Mouse (Mus musculus) neural tube, embryonic 11.5 days (tissue): Measurements from ENCODE around the gene Rbpj. TPM values are rescaled to one million over a fixed set of nuclear protein-coding genes. Genes with fewer than 3 reads are reported as not detected.

ENCODE experiments used
- ATAC-seq: fragments of 200-750 bp; cut with Nextera tagmentation; 2 replicates; pipeline ENCODE4 v1.8.0; 2017; ENCODE audit warnings: moderate number of reproducible peaks, mild to moderate bottlenecking, moderate TSS enrichment, moderate library complexity; ENCODE audit not compliant: insufficient read depth, low FRiP score, low TSS enrichment
- DNase-seq: peaks from one replicate; pipeline ENCODE4 v3.0.0-alpha.2; 2015; ENCODE audit warnings: low spot score
- H3K27ac ChIP-seq: fragments of 300-500 bp; sonication (generic); 2 replicates; pipeline ENCODE4 v1.5.1; 2014; ENCODE audit warnings: low read depth, mild to moderate bottlenecking, low read length
- H3K27me3 ChIP-seq: fragments of 300-500 bp; sonication (generic); 2 replicates; pipeline ENCODE4 v1.6.1; 2014; ENCODE audit warnings: mild to moderate bottlenecking, low read length, mixed read lengths; ENCODE audit not compliant: control insufficient read depth, insufficient read depth
- H3K36me3 ChIP-seq: fragments of 300-500 bp; sonication (generic); 2 replicates; pipeline ENCODE4 v1.6.1; 2014; ENCODE audit warnings: mild to moderate bottlenecking, low read length, moderate library complexity, mixed read lengths; ENCODE audit not compliant: control insufficient read depth, insufficient read depth
- H3K4me1 ChIP-seq: fragments of 300-500 bp; sonication (generic); 2 replicates; pipeline ENCODE4 v1.6.1; 2014; ENCODE audit warnings: low read length, mixed read lengths; ENCODE audit not compliant: control insufficient read depth, insufficient read depth
- H3K4me2 ChIP-seq: fragments of 300-500 bp; sonication (generic); 2 replicates; pipeline ENCODE4 v1.6.1; 2014; ENCODE audit warnings: low read depth, mild to moderate bottlenecking, moderate library complexity
- H3K4me3 ChIP-seq: fragments of 300-500 bp; sonication (generic); 2 replicates; pipeline ENCODE4 v1.5.1; 2014; ENCODE audit warnings: low read depth, low read length
- H3K9ac ChIP-seq: fragments of 300-500 bp; sonication (generic); 2 replicates; pipeline ENCODE4 v1.6.1; 2014; ENCODE audit warnings: mild to moderate bottlenecking, low read length
- H3K9me3 ChIP-seq: fragments of 300-500 bp; sonication (generic); 2 replicates; pipeline ENCODE4 v1.6.1; 2016; ENCODE audit warnings: low read length; ENCODE audit not compliant: control insufficient read depth
- WGBS: fragments of 180-500 bp; shearing (Covaris S2); extraction: QIAGEN DNeasy Blood & Tissue Kit; methylation state at CpG from one replicate; pipeline ENCODE4 v1.1.7; 2014; 5-methylcytosine and 5-hydroxymethylcytosine counted together
- polyA plus RNA-seq: library from polyadenylated mRNA; unstranded; fragments of >200 nt; fragmentation: Nextera tagmentation; extraction: Ambion mirVana; gene quantifications from 2 replicates; pipeline ENCODE4 v1.2.1, GENCODE M21; 2014

Rbpj gene
- polyA plus RNA-seq, 1 experiment from 2014 or later: 59.4 TPM

- 42% methylated on average over 20 of the region's 20 CpGs for WGBS
- ATAC-seq (peak; percentile 76), DNase-seq (peak; percentile 52)
- no peak overlapping the region for H3K4me3 ChIP-seq
- peak overlapping the region; percentile 28; the same call in 1 of the 2 replicates for H3K4me2 ChIP-seq
- H3K4me1 ChIP-seq: peaks cover 4% of the 10 kb centered on the region; the same call in 1 of the 2 replicates
- 0 out of 2 replicates have a peak overlapping the region, but pooled peaks have one; percentile 7 for H3K9ac ChIP-seq
- no peaks in the 10 kb centered on the region for H3K36me3 ChIP-seq
- H3K27ac ChIP-seq: no peak overlapping the region
- no peaks in the 10 kb centered on the region for H3K9me3 ChIP-seq
- H3K27me3 ChIP-seq: no peaks in the 10 kb centered on the region
These were observed 59.5 kb downstream of the Rbpj start for GRCm38 (mm10) chr5:53525305-53526069.

- Histone ChIP-seq H3K36me3 (no peaks in the 10 kb centered on the region), H3K4me3 (no peak overlapping the region), H3K4me1 (peaks cover 4% of the 10 kb centered on the region; the same call in 1 of the 2 replicates), H3K27ac (no peak overlapping the region), H3K27me3 (no peaks in the 10 kb centered on the region), H3K9me3 (no peaks in the 10 kb centered on the region), H3K4me2 (no peak overlapping the region; the same call in 1 of the 2 replicates), H3K9ac (no peak overlapping the region)
- WGBS: 38% methylated on average over 1 of the region's 1 CpGs
- DNase-seq (no peak), ATAC-seq (peak; percentile 28; the same call in 1 of the 2 replicates)
These were observed 60.1 kb downstream of the Rbpj start for GRCm38 (mm10) chr5:53526070-53526430.

- H3K27ac ChIP-seq: no peak overlapping the region
- H3K4me3 ChIP-seq: no peak overlapping the region
- no peak for DNase-seq
- H3K27me3 ChIP-seq: no peaks in the 10 kb centered on the region
- H3K4me2 ChIP-seq: no peak overlapping the region
- H3K9me3 ChIP-seq: no peaks in the 10 kb centered on the region
- peaks cover 4% of the 10 kb centered on the region; the same call in 1 of the 2 replicates for H3K4me1 ChIP-seq
- no peak overlapping the region for H3K9ac ChIP-seq
- WGBS: 90% methylated on average over 1 of the region's 1 CpGs
- H3K36me3 ChIP-seq: no peaks in the 10 kb centered on the region
- ATAC-seq: no peak
These were observed 63.9 kb downstream of the Rbpj start for GRCm38 (mm10) chr5:53529846-53530245.

GRCm38 (mm10) chr5:53535096-53535495, 69.1 kb downstream of the Rbpj start:
- H3K4me1 ChIP-seq: no peaks in the 10 kb centered on the region
- H3K9me3 ChIP-seq: no peaks in the 10 kb centered on the region
- no peak for DNase-seq
- WGBS: 89% methylated on average over 12 of the region's 12 CpGs
- H3K36me3 ChIP-seq: no peaks in the 10 kb centered on the region
- no peak overlapping the region for H3K9ac ChIP-seq
- H3K27ac ChIP-seq: no peak overlapping the region
- no peak for ATAC-seq
- H3K4me3 ChIP-seq: no peak overlapping the region
- no peak overlapping the region for H3K4me2 ChIP-seq
- no peaks in the 10 kb centered on the region for H3K27me3 ChIP-seq

- ATAC-seq (no peak), DNase-seq (no peak)
- no peaks in the 10 kb centered on the region for H3K9me3 ChIP-seq
- no peak overlapping the region for H3K4me3 ChIP-seq
- 81% methylated on average over 12 of the region's 12 CpGs for WGBS
- H3K36me3 ChIP-seq: no peaks in the 10 kb centered on the region
- H3K27me3 ChIP-seq: no peaks in the 10 kb centered on the region
- no peak overlapping the region for H3K4me2 ChIP-seq
- no peak overlapping the region for H3K27ac ChIP-seq
- no peaks in the 10 kb centered on the region for H3K4me1 ChIP-seq
- H3K9ac ChIP-seq: no peak overlapping the region
These were observed 70.9 kb downstream of the Rbpj start for GRCm38 (mm10) chr5:53536635-53537554.

- H3K27me3 ChIP-seq: no peaks in the 10 kb centered on the region
- no peak overlapping the region for H3K4me2 ChIP-seq
- DNase-seq (no peak), ATAC-seq (no peak)
- H3K4me1 ChIP-seq: no peaks in the 10 kb centered on the region
- 89% methylated on average over 18 of the region's 18 CpGs for WGBS
- H3K36me3 ChIP-seq: no peaks in the 10 kb centered on the region
- H3K4me3 ChIP-seq: no peak overlapping the region
- H3K9me3 ChIP-seq: no peaks in the 10 kb centered on the region
- no peak overlapping the region for H3K27ac ChIP-seq
- no peak overlapping the region for H3K9ac ChIP-seq
These were observed 74.1 kb downstream of the Rbpj start for GRCm38 (mm10) chr5:53539860-53540633.

GRCm38 (mm10) chr5:53542073-53542472, 76.1 kb downstream of the Rbpj start:
- Histone ChIP-seq H3K9ac (no peak overlapping the region), H3K9me3 (no peaks in the 10 kb centered on the region), H3K4me1 (no peaks in the 10 kb centered on the region), H3K4me3 (no peak overlapping the region), H3K36me3 (no peaks in the 10 kb centered on the region), H3K27me3 (no peaks in the 10 kb centered on the region), H3K4me2 (no peak overlapping the region), H3K27ac (no peak overlapping the region)
- WGBS: 77% methylated on average over 1 of the region's 1 CpGs
- DNase-seq (no peak), ATAC-seq (no peak)

GRCm38 (mm10) chr5:53543399-53543798, 77.4 kb downstream of the Rbpj start:
- H3K9me3 ChIP-seq: no peaks in the 10 kb centered on the region
- no peaks in the 10 kb centered on the region for H3K27me3 ChIP-seq
- ATAC-seq (no peak), DNase-seq (no peak)
- WGBS: 86% methylated on average over 4 of the region's 4 CpGs
- no peak overlapping the region for H3K9ac ChIP-seq
- H3K4me2 ChIP-seq: no peak overlapping the region
- H3K27ac ChIP-seq: no peak overlapping the region
- H3K36me3 ChIP-seq: no peaks in the 10 kb centered on the region
- H3K4me3 ChIP-seq: no peak overlapping the region
- no peaks in the 10 kb centered on the region for H3K4me1 ChIP-seq
